Mouse (Mus musculus): ENCODE data around the gene Cog3.

Cog3 gene

GRCm38 (mm10) chr14:75676316-75676715 lies 78.0 kb downstream of the Cog3 start:
- no peak for DNase-seq

- DNase-seq = no peak
Observed at GRCm38 (mm10) chr14:75669085-75669645, 85.2 kb downstream of the Cog3 start.

- DNase-seq = no peak
Observed at GRCm38 (mm10) chr14:75665430-75666180, 88.7 kb downstream of the Cog3 start.

- no peak for DNase-seq
Observed at GRCm38 (mm10) chr14:75661548-75661947, 92.8 kb downstream of the Cog3 start.

- no peak for DNase-seq
Observed at GRCm38 (mm10) chr14:75660936-75661335, 93.4 kb downstream of the Cog3 start.

Data from thymus, postnatal 36 days (tissue).